Mouse (Mus musculus): ENCODE data around the gene Gpm6b.

The Gpm6b gene

GRCm38 (mm10) chrX:166304355-166304754, 65.6 kb downstream of the Gpm6b start:
- no peak for DNase-seq (ENCODE audit: low read depth, low spot score)

GRCm38 (mm10) chrX:166307437-166308222, 68.9 kb downstream of the Gpm6b start:
- DNase-seq (ENCODE audit: low read depth, low spot score): no peak

- DNase-seq (ENCODE audit: low read depth, low spot score): no peak
Observed at GRCm38 (mm10) chrX:166308798-166309197, 70.1 kb downstream of the Gpm6b start.

- DNase-seq (ENCODE audit: low read depth, low spot score): no peak
Observed at GRCm38 (mm10) chrX:166315251-166315650, 76.5 kb downstream of the Gpm6b start.

- DNase-seq (ENCODE audit: low read depth, low spot score): peak; percentile 43
Observed at GRCm38 (mm10) chrX:166316552-166317375, 78.1 kb downstream of the Gpm6b start.

- no peak for DNase-seq (ENCODE audit: low read depth, low spot score)
Observed at GRCm38 (mm10) chrX:166317376-166317679, 78.6 kb downstream of the Gpm6b start.

GRCm38 (mm10) chrX:166323226-166323625, 84.5 kb downstream of the Gpm6b start:
- DNase-seq (ENCODE audit: low read depth, low spot score): peak; percentile 84

GRCm38 (mm10) chrX:166327621-166328020, 88.9 kb downstream of the Gpm6b start:
- DNase-seq (ENCODE audit: low read depth, low spot score): no peak

- DNase-seq (ENCODE audit: low read depth, low spot score): no peak
Observed at GRCm38 (mm10) chrX:166328219-166328901, 89.6 kb downstream of the Gpm6b start.

GRCm38 (mm10) chrX:166328904-166329451, 90.3 kb downstream of the Gpm6b start:
- DNase-seq (ENCODE audit: low read depth, low spot score): no peak

GRCm38 (mm10) chrX:166334516-166335136, 95.9 kb downstream of the Gpm6b start:
- no peak for DNase-seq (ENCODE audit: low read depth, low spot score)

- no peak for DNase-seq (ENCODE audit: low read depth, low spot score)
Observed at GRCm38 (mm10) chrX:166338353-166338752, 99.6 kb downstream of the Gpm6b start.

- DNase-seq (ENCODE audit: low read depth, low spot score): peak; percentile 80
Observed at GRCm38 (mm10) chrX:166338784-166339520, 100.2 kb downstream of the Gpm6b start.

GRCm38 (mm10) chrX:166339911-166340310, 101.2 kb downstream of the Gpm6b start:
- no peak for DNase-seq (ENCODE audit: low read depth, low spot score)

- DNase-seq (ENCODE audit: low read depth, low spot score): no peak
Observed at GRCm38 (mm10) chrX:166341795-166342194, 103.1 kb downstream of the Gpm6b start.

- DNase-seq (ENCODE audit: low read depth, low spot score): peak; percentile 69
Observed at GRCm38 (mm10) chrX:166344228-166345015, 105.7 kb downstream of the Gpm6b start.

GRCm38 (mm10) chrX:166348086-166348485, 109.4 kb downstream of the Gpm6b start:
- no peak for DNase-seq (ENCODE audit: low read depth, low spot score)

GRCm38 (mm10) chrX:166348634-166349033, 109.9 kb downstream of the Gpm6b start:
- no peak for DNase-seq (ENCODE audit: low read depth, low spot score)

- DNase-seq (ENCODE audit: low read depth, low spot score): peak; percentile 53
Observed at GRCm38 (mm10) chrX:166351790-166352189, 113.1 kb downstream of the Gpm6b start.

GRCm38 (mm10) chrX:166353412-166353811, 114.7 kb downstream of the Gpm6b start:
- no peak for DNase-seq (ENCODE audit: low read depth, low spot score)
